8 mouse cellular contexts compared by ENCODE assay signal in the genomic region with DNA sequence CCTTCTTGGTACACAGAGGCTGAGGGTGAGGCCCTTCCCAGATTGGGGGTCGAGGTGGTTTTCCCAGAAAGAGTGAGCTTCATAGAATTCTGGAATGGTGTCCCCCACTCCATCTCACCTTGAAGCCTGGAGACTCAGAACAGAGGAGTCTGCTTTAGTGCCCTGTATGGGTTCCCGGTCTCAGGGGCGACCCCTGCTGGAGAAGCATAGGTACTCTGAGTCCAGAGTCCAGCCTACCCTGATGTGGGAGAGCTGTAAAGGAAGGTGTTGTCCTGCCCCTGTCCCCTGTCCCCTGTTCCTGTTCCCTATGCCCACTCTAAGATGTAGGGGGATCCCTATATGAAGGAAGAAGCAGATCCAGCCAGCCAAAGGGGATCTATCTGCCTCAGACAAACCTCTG.
A peak's percentile ranks its signal among the peaks of the same experiment; 100 is the strongest.
DNase-seq lines count a peak whose midpoint lies in the region; ATAC-seq and TF ChIP-seq lines count a peak whose summit lies in the region.

No protein-coding gene starts in this region.

- peak; percentile 64 for TF ChIP-seq CTCF in cerebellum, adult 2 months (IDR thresholded peaks at IDR 0.05; ENCODE audit: borderline replicate concordance, insufficient read depth, low read depth, low read length)
- peak; percentile 84 for TF ChIP-seq CTCF in kidney, postnatal 0 days (IDR thresholded peaks at IDR 0.05; ENCODE audit: low read depth)

- peaks cover 12% of the 10 kb centered on the region for H3K4me1 ChIP-seq in cerebellum, adult 2 months (ENCODE audit: control insufficient read depth, insufficient read depth, low read length)
- peaks cover 4% of the 10 kb centered on the region; the same call in 1 of the 2 replicates for H3K4me1 ChIP-seq in embryonic facial prominence, embryonic 10.5 days
- no peaks in the 10 kb centered on the region for H3K4me1 ChIP-seq in kidney, postnatal 0 days (replicated peaks; ENCODE audit: insufficient read depth, low read length)
- no peaks in the 10 kb centered on the region for H3K4me1 ChIP-seq in stomach, embryonic 16.5 days (ENCODE audit: control insufficient read depth, insufficient read depth, low read length)

- no peak overlapping the region for H3K9ac ChIP-seq in kidney, postnatal 0 days (ENCODE audit: low read depth, low read length)
- no peak overlapping the region for H3K9ac ChIP-seq in stomach, embryonic 16.5 days (ENCODE audit: low read length)

- TF ChIP-seq POLR2A in cerebellum, adult 2 months (IDR thresholded peaks at IDR 0.05; ENCODE audit: borderline replicate concordance, insufficient read depth, low read length) = no peak

- 19% methylated on average over 3 of the region's 3 CpGs for WGBS in cerebellum, adult 2 months
- WGBS in embryonic facial prominence, embryonic 10.5 days = 14% methylated on average over 3 of the region's 3 CpGs
- WGBS in kidney, postnatal 0 days = 5% methylated on average over 3 of the region's 3 CpGs
- WGBS in stomach, embryonic 16.5 days = 7% methylated on average over 3 of the region's 3 CpGs

- H3K27ac ChIP-seq in cerebellum, adult 2 months (ENCODE audit: insufficient read depth, low read length) = no peak overlapping the region
- H3K27ac ChIP-seq in embryonic facial prominence, embryonic 10.5 days (replicated peaks) = no peak overlapping the region
- H3K27ac ChIP-seq in kidney, postnatal 0 days = no peak overlapping the region
- no peak overlapping the region for H3K27ac ChIP-seq in stomach, embryonic 16.5 days (ENCODE audit: low read length)

- peak; percentile 51 to 56 for DNase-seq in cerebellum, adult 2 months
- DNase-seq in cerebellum, adult 9-11 months = no peak
- peak; percentile 49 for DNase-seq in right cerebral cortex, postnatal 14 days
- DNase-seq in right cerebral cortex, postnatal 36 days (ENCODE audit: low spot score in 2 of 2) = no peak
- DNase-seq in embryonic facial prominence, embryonic 10.5 days (ENCODE audit: low spot score) = peak; percentile 61
- peak; percentile 74 for DNase-seq in kidney, postnatal 0 days (ENCODE audit: low spot score)

- H3K36me3 ChIP-seq in embryonic facial prominence, embryonic 10.5 days (replicated peaks) = no peaks in the 10 kb centered on the region
- H3K36me3 ChIP-seq in kidney, postnatal 0 days (ENCODE audit: insufficient read depth, low read length) = no peaks in the 10 kb centered on the region
- H3K36me3 ChIP-seq in stomach, embryonic 16.5 days (ENCODE audit: control insufficient read depth, insufficient read depth, low read length) = no peaks in the 10 kb centered on the region

- no peaks in the 10 kb centered on the region for H3K27me3 ChIP-seq in cerebellum, adult 2 months (ENCODE audit: control insufficient read depth, insufficient read depth, low read length)
- H3K27me3 ChIP-seq in embryonic facial prominence, embryonic 10.5 days (replicated peaks; ENCODE audit: low read depth, poor library complexity, severe bottlenecking) = no peaks in the 10 kb centered on the region
- no peaks in the 10 kb centered on the region for H3K27me3 ChIP-seq in kidney, postnatal 0 days (ENCODE audit: insufficient read depth, low read length)
- no peaks in the 10 kb centered on the region for H3K27me3 ChIP-seq in stomach, embryonic 16.5 days (ENCODE audit: control insufficient read depth, insufficient read depth, low read length)

- H3K9me3 ChIP-seq in embryonic facial prominence, embryonic 10.5 days = no peaks in the 10 kb centered on the region
- no peaks in the 10 kb centered on the region for H3K9me3 ChIP-seq in kidney, postnatal 0 days (replicated peaks; ENCODE audit: low read length)
- peaks cover 3% of the 10 kb centered on the region; the same call in 1 of the 2 replicates for H3K9me3 ChIP-seq in stomach, embryonic 16.5 days (replicated peaks; ENCODE audit: control insufficient read depth, low read length)

- no peak overlapping the region for H3K4me3 ChIP-seq in cerebellum, adult 2 months (replicated peaks; ENCODE audit: insufficient read depth, low read depth, low read length)
- H3K4me3 ChIP-seq in embryonic facial prominence, embryonic 10.5 days = no peak overlapping the region
- no peak overlapping the region for H3K4me3 ChIP-seq in kidney, postnatal 0 days (replicated peaks; ENCODE audit: low read depth, low read length)
- no peak overlapping the region for H3K4me3 ChIP-seq in stomach, embryonic 16.5 days (replicated peaks; ENCODE audit: low read length)

- ATAC-seq in kidney, postnatal 0 days (replicated peaks; ENCODE audit: low FRiP score, low read depth) = no peak; the same call in 1 of the 2 replicates
- ATAC-seq in megakaryocyte, adult 5-6 weeks (ENCODE audit: poor library complexity, severe bottlenecking) = peak; percentile 63
- ATAC-seq in stomach, embryonic 16.5 days (ENCODE audit: insufficient read depth, low FRiP score) = peak; percentile 66

- H3K4me2 ChIP-seq in kidney, postnatal 0 days (ENCODE audit: low read length) = no peak overlapping the region
- H3K4me2 ChIP-seq in stomach, embryonic 16.5 days (ENCODE audit: low read depth, low read length) = no peak overlapping the region

Comparison
In these comparisons a context has a peak if more than half of its experiments do, and no peak if none do; other contexts are left out.
1. DNase-seq: peak in cerebellum, adult 2 months (2 of 2), right cerebral cortex, postnatal 14 days (single experiment), embryonic facial prominence, embryonic 10.5 days (single experiment) and kidney, postnatal 0 days (single experiment); none in cerebellum, adult 9-11 months (single experiment) and right cerebral cortex, postnatal 36 days (0 of 2).